Mouse (Mus musculus) ES-E14 (cell line): ENCODE measurements at regions not wholly inside any gene's neighbourhood (a gene's known extent, or its start where the extent isn't known, plus 50 kb on each side); places are given as distances from the start of the nearest gene placed in this dataset.

ENCODE experiments used
- MAFK ChIP-seq: IDR thresholded peaks from 2 replicates; pipeline ENCODE4 v1.6.1; 2014; ENCODE audit warnings: mild to moderate bottlenecking, low read depth, low read length, inconsistent platforms; ENCODE audit not compliant: insufficient read depth
- ZC3H11A ChIP-seq: IDR thresholded peaks from 2 replicates; pipeline ENCODE4 v1.6.1; 2012; ENCODE audit warnings: low read depth, mild to moderate bottlenecking, inconsistent platforms, low read length, borderline replicate concordance
- ZNF384 ChIP-seq: IDR thresholded peaks from 2 replicates; pipeline ENCODE4 v1.6.1; 2012; ENCODE audit warnings: low read depth, low read length, inconsistent platforms

DNA sequence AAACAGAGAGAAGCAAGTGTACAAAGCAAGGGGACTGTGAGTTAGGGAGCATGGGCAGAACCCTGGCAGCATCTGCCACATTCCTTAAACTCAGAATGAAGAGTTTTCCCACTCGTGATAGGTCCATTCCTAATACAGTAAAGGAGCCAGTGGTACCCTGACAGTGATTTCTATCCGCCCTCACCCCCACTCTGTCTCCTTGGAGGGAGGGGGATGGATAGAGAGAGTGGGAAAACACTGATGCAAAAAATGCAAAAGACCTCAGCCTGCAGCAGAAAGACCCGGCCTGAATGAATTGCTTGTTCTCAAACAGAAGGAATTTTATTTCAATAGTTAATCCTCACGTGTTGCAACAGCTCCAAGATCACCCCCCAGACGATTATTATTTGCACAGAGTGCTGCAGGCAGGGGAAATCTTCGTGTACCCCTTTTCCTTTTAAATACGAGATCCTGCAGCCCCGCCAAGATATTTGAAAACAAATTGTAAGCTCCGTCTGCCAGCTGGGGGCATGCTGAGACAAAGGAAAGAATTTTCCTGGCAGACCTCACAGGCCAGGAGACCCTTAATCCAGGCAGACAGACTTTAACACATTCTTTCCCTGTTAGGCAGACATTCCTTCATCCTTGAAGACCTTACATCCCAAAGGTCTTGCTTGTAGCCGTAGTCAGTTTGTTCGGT lies 68.4 kb upstream of the Kiz start:
- TF ChIP-seq ZNF384, result no peak
- no peak for TF ChIP-seq ZC3H11A
- no peak for TF ChIP-seq MAFK
